Mouse (Mus musculus) stomach, embryonic 14.5 days (tissue): Measurements from ENCODE around the gene Slc4a4. TPM values are rescaled to one million over a fixed set of nuclear protein-coding genes. Genes with fewer than 3 reads are reported as not detected.

ENCODE experiments used
- polyA plus RNA-seq: library from polyadenylated mRNA; unstranded; fragments of >200 nt; fragmentation: Nextera tagmentation; extraction: Ambion mirVana; gene quantifications from 2 replicates; pipeline ENCODE4 v1.2.1, GENCODE M21; 2014

Gene Slc4a4
- polyA plus RNA-seq, 1 experiment from 2014 or later, result 5.1 TPM

Other genes with a start within 250 kb of the Slc4a4 start
- 52.7 and 65.1 TPM in 2 replicates for gene Grsf1, start 210.6 kb upstream of the Slc4a4 start, polyA plus RNA-seq
- 19.0 and 20.1 TPM in 2 replicates for gene Mob1b, start 166.0 kb upstream of the Slc4a4 start, polyA plus RNA-seq
- 47.4 and 48.9 TPM in 2 replicates for gene Dck, start 121.8 kb upstream of the Slc4a4 start, polyA plus RNA-seq